Mouse (Mus musculus) ZHBTc4 (cell line): Measurements from ENCODE around the gene Pias1.

Source experiments
- DNase-seq: peaks from one replicate; pipeline ENCODE4 v3.0.0-alpha.2; 2011; ENCODE audit warnings: low read depth, low spot score

Pias1 gene

DNA sequence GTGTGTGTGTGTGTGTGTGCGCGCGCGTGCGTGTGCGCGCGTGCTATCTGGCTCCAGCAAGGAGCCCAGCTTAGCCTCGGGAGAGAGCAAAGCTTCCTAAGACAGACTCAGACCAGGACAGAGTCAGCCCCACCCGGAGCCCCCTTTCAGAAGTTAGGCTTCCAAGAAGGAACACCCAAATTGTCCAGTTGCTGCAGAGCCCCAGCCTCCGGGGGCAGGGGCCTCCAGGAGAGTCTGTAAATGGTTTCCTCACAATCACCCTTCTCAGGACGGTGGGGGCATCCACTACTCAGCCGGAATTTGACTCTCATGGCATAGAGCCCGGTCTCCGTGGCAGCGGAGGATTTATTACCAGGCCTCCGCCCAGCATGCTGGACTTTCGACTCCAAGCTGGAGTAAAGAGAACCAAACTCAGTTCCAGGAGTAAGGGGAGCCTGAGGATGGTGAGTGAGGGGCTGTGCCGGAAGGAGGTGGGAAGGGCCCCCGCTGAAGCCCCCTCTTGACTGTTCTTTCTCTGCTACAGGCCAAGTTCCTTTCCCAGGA is 129.9 kb downstream of the Pias1 start, which contains the start of gene Calml4:
Gene Calml4, plus strand, starts transcription at position 362 of the 543 bp plus-strand sequence.
- no peak for DNase-seq

DNA sequence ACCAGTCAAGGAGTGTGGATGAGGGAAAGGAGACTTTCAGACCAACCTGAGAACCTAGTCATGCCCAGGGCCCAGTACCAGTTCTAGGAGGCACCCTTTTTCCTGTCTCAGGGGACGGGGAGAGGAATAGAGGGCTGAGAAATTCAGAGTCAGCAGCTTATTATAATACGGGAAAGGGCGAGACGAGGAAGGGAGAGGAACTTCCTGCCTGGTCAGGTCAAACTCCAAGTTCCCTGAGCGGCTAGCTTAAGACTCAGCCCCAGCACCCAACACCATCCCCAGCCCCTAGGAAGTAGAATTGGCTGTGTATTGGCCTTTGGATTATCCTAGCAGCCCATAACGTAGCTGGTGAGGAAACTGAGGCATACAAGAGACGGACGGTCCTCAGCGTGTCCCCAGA is 130.5 kb downstream of the Pias1 start:
- DNase-seq: no peak

DNA sequence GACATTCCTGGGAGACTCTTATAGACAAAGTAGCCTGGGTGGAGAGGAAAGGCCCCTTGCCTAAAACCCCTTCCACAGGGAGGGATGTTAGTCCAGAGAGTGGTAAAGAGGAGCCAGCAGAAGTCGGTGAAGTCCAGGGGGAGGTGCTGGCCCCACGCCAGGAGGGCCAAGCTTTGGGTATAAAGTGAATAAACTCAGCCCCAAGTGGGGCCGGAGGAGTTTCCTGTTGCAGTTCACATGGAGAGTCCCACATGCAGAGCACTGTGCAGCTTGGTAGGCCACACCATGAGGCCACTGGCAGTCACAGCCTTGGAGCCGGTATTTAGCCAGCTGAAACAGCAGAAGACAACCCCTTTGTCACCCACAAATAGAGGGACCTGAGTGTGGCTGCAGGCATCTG is 133.2 kb downstream of the Pias1 start:
- no peak for DNase-seq

- no peak for DNase-seq
These were observed 136.2 kb downstream of the Pias1 start for GRCm38 (mm10) chr9:62851571-62851970.

DNA sequence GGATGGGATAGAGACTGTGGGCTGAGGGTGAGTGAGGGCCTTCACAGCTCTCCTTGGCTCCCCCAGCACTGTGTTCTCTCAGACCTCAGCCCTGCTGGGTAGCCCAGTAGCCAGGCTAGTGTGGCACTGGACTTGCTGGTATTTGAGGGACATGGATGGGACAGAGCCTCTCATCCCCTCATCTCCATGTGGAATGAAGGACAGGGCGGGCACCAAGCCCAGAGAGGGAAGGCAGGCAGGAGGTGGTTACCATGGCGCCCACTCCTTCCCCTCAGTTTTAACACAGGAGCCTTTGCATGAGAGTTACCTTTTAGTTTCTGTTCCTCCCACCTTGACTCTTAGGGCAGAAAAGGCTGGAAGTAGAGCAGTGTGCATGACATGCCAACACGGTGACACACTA is 139.1 kb downstream of the Pias1 start:
- no peak for DNase-seq

- peak; percentile 93 for DNase-seq
These were observed 140.0 kb downstream of the Pias1 start for GRCm38 (mm10) chr9:62847694-62848093.

DNA sequence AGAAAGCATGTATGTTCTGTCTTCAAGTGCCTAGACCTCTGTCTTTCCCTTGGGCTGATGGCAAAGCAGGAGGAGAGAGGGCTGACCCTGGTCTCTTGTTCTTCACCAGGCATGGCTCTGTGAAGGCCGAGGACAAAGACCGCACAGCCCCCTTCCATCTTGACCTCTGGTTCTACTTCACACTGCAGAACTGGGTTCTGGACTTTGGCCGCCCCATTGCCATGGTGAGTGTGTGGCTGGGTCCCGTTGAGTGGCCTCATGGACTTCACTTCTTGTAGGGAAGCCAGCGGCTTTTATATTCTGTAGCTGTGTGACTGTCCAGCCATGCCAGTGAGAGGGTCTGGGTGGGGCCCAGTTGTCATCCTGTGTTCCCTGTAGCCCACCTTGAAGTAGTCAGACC is 143.3 kb downstream of the Pias1 start:
- no peak for DNase-seq

GRCm38 (mm10) chr9:62843356-62844024 is 144.2 kb downstream of the Pias1 start:
- no peak for DNase-seq

GRCm38 (mm10) chr9:62839172-62839770 is 148.5 kb downstream of the Pias1 start:
- no peak for DNase-seq

DNA sequence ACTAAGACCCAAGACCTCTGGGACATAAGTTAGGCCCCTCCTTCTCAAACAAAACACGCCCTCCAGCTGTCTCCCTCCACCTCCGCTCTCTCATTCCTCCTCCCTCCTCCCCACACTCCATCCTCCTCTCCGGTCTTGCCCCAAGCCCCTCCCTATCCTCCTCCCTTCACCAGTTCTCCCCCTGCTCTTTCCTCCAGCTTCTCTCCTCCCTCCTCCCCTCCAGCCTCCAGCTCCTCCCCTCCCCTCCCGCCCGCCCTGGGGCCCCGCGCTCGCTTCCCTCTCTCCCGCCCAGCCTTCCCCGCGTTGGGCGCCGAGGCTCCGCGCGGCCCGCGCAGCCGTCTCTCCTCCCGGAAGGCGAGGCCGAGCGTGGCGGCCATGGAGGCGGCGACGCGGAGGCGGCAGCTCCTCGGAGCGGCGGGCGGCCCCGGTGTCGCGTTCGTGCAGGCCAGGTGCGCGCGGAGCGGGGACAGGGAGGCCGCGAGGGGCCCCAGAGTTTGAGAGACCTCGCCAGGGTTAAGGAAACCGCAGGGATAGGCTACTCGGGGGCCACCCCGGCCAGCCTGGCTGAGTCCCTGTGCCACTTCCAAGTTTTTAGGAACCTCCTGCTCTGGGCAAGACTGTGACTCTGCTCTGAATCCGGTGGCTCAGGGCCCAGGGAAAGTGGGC is 149.1 kb downstream of the Pias1 start, which contains the start of gene Cln6:
Gene Cln6, plus strand, starts transcription at position 280 of the 666 bp plus-strand sequence.
- DNase-seq: peak; percentile 95

GRCm38 (mm10) chr9:62838146-62838505 is 149.6 kb downstream of the Pias1 start:
- no peak for DNase-seq

GRCm38 (mm10) chr9:62837611-62838010 is 150.1 kb downstream of the Pias1 start:
- no peak for DNase-seq

DNA sequence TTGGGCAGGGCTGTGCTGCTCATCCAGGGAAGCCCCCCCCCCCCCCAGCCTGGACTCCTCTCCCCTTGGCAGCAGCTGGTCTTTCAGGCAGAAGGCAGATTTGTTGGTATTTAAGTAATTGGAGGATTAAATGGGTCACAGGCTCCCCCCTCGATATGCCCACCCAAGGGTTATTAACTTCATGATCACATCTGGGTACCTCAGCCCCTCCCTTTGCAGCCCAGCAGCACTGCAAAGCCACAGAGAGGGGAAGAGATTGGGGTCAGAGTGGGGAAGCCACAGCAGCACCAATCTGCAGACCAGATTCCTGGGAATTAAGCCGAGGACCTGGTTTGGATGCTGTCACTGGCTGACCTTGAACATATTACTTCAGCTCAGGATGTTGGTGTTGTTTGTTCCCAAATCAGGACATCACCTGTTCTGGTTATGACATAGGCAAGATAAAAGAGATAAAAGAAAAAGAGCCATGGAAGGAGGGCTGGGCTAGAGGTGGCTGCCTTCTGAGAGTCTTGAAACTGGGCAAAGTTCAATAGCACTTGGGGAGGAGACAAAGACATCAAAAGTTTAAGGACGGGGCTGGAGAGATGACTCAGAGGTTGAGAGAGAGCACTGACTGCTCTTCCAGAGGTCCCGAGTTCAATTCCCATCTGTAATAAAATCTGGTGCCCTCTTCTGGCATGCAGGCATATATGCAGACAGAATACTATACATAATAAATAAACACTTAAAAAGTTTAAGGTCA is 151.8 kb downstream of the Pias1 start:
- DNase-seq: no peak

GRCm38 (mm10) chr9:62834906-62835305 is 152.8 kb downstream of the Pias1 start:
- DNase-seq: no peak

DNA sequence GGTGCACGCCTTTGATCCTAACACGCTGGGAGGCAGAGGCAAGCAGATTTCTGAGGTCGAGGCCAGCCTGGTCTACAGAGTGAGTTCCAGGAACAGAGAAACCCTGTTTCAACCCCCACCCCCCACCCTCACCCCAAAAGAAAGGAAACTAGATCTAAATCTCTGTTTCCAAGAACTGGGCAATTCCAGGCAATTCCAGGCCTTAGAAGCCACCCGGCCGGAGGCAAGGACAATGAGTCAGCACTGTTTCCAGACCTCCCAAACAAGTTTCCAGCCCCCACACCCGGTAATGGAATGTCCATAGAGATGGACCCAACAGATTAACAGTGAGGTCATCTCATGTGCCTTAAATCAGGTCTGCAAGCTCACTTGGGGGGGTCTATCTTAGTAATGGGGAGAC is 157.8 kb downstream of the Pias1 start:
- peak; percentile 84 for DNase-seq

GRCm38 (mm10) chr9:62828662-62829086 is 159.1 kb downstream of the Pias1 start:
- DNase-seq: peak; percentile 99
